In genomic region chr19:40553849-40554248, GRCm38 (mm10) we compare ENCODE assay signal across 18 mouse cellular contexts. TPM values are rescaled to one million over a fixed set of nuclear protein-coding genes. Genes with fewer than 3 reads are reported as not detected.
DNase-seq lines count a peak whose midpoint lies in the region; ATAC-seq and TF ChIP-seq lines count a peak whose summit lies in the region.
"Had no signal": no experiment of that assay in that cellular context is flagged by ENCODE, and none has a peak within 500 bp of the region (broad histone marks: within the 10 kb centered on the region; RNA-seq: fewer than 3 reads in every experiment).

No protein-coding gene starts in this region.

- 0 out of 2 replicates have a peak, but pooled peaks cover 6% of the 10 kb centered on the region for H3K4me1 ChIP-seq in intestine, embryonic 14.5 days (replicated peaks; ENCODE audit: control insufficient read depth, insufficient read depth, low read length)
- no peaks in the 10 kb centered on the region for H3K4me1 ChIP-seq in intestine, postnatal 0 days (replicated peaks; ENCODE audit: control insufficient read depth, insufficient read depth, low read length)
- peaks cover 12% of the 10 kb centered on the region; the same call in 1 of the 2 replicates for H3K4me1 ChIP-seq in intestine, embryonic 16.5 days (ENCODE audit: control insufficient read depth, insufficient read depth, low read length)
- H3K4me1 ChIP-seq in liver, embryonic 14.5 days (replicated peaks; ENCODE audit: control insufficient read depth in 2 of 2, insufficient read depth in 2 of 2, low read length in 1 of 2): peaks cover 12 to 22% of the 10 kb centered on the region in 2 experiments
- H3K4me1 ChIP-seq in stomach, embryonic 14.5 days (ENCODE audit: control insufficient read depth, insufficient read depth, low read length): 0 out of 2 replicates have a peak, but pooled peaks cover 13% of the 10 kb centered on the region

- peaks cover 75% of the 10 kb centered on the region for H3K36me3 ChIP-seq in intestine, embryonic 14.5 days (ENCODE audit: control insufficient read depth, insufficient read depth, low read length)
- peaks cover 87% of the 10 kb centered on the region for H3K36me3 ChIP-seq in intestine, postnatal 0 days (ENCODE audit: control insufficient read depth, insufficient read depth)
- H3K36me3 ChIP-seq in intestine, embryonic 16.5 days (ENCODE audit: control insufficient read depth, insufficient read depth, low read length): peaks cover 26% of the 10 kb centered on the region
- peaks cover 45% of the 10 kb centered on the region for H3K36me3 ChIP-seq in liver, embryonic 14.5 days (replicated peaks; ENCODE audit: control insufficient read depth, insufficient read depth, low read depth)
- peaks cover 31% of the 10 kb centered on the region for H3K36me3 ChIP-seq in stomach, embryonic 14.5 days (ENCODE audit: control insufficient read depth, insufficient read depth, low read length)

- no peak overlapping the region for H3K4me2 ChIP-seq in intestine, embryonic 14.5 days (ENCODE audit: low read length)
- no peak overlapping the region for H3K4me2 ChIP-seq in intestine, postnatal 0 days (replicated peaks; ENCODE audit: low read depth)
- no peak overlapping the region for H3K4me2 ChIP-seq in intestine, embryonic 16.5 days (ENCODE audit: low read depth, low read length)
- H3K4me2 ChIP-seq in liver, embryonic 14.5 days (ENCODE audit: low read depth): no peak overlapping the region
- no peak overlapping the region for H3K4me2 ChIP-seq in stomach, embryonic 14.5 days (replicated peaks; ENCODE audit: low read depth, low read length)

- intact Hi-C loops in gastrocnemius, adult 2 months (cut with DNase I): no loop called here

- no peaks in the 10 kb centered on the region for H3K9me3 ChIP-seq in intestine, embryonic 14.5 days (ENCODE audit: control insufficient read depth, low read length)
- no peaks in the 10 kb centered on the region for H3K9me3 ChIP-seq in intestine, postnatal 0 days (ENCODE audit: control insufficient read depth)
- H3K9me3 ChIP-seq in intestine, embryonic 16.5 days (ENCODE audit: control insufficient read depth, low read length): no peaks in the 10 kb centered on the region
- no peaks in the 10 kb centered on the region for H3K9me3 ChIP-seq in liver, embryonic 14.5 days (ENCODE audit: control insufficient read depth, low read length)
- no peaks in the 10 kb centered on the region for H3K9me3 ChIP-seq in stomach, embryonic 14.5 days (ENCODE audit: control insufficient read depth, low read depth, low read length)
- H3K9me3 ChIP-seq: embryonic facial prominence, embryonic 10.5 days; midbrain, embryonic 10.5 days had no signal

- peak overlapping the region; percentile 61 for H3K27ac ChIP-seq in intestine, embryonic 14.5 days (ENCODE audit: low read depth)
- no peak overlapping the region for H3K27ac ChIP-seq in intestine, postnatal 0 days (ENCODE audit: low read depth, low read length)
- peak overlapping the region; percentile 66 for H3K27ac ChIP-seq in intestine, embryonic 16.5 days (ENCODE audit: low read length)
- peak overlapping the region; percentile 67 for H3K27ac ChIP-seq in liver, embryonic 14.5 days
- H3K27ac ChIP-seq in stomach, embryonic 14.5 days (ENCODE audit: low read length): no peak overlapping the region; the same call in 1 of the 2 replicates
- H3K27ac ChIP-seq in gastrocnemius, adult 2 months: no peak overlapping the region
- H3K27ac ChIP-seq: embryonic facial prominence, embryonic 10.5 days; heart, embryonic 10.5 days; midbrain, embryonic 10.5 days had no signal

- peak; percentile 60 for DNase-seq in intestine, embryonic 14.5 days (ENCODE audit: low spot score)
- DNase-seq in liver, embryonic 14.5 days (ENCODE audit: low read depth in 3 of 3, low spot score in 3 of 3): no peak
- no peak for DNase-seq in urinary bladder, postnatal 14 days (ENCODE audit: low spot score)
- no peak for DNase-seq in gastrocnemius, adult 2 months
- DNase-seq: adrenal gland, adult 8-10 months; cerebellum, postnatal 10 days; forebrain, postnatal 0 days; gastrocnemius, postnatal 14 days; kidney, postnatal 10 days; layer of hippocampus, adult 9-11 months had no signal

- H3K4me3 ChIP-seq in intestine, embryonic 14.5 days (ENCODE audit: low read depth, low read length): no peak overlapping the region
- H3K4me3 ChIP-seq in intestine, postnatal 0 days (ENCODE audit: low read depth, low read length): no peak overlapping the region
- no peak overlapping the region for H3K4me3 ChIP-seq in intestine, embryonic 16.5 days (ENCODE audit: low read length)
- no peak overlapping the region for H3K4me3 ChIP-seq in liver, embryonic 14.5 days (ENCODE audit: insufficient read depth in 1 of 2, low read depth in 2 of 2, low read length in 2 of 2)
- H3K4me3 ChIP-seq in stomach, embryonic 14.5 days (ENCODE audit: low read depth, low read length): no peak overlapping the region
- H3K4me3 ChIP-seq in gastrocnemius, adult 2 months: no peak overlapping the region
- H3K4me3 ChIP-seq: embryonic facial prominence, embryonic 10.5 days; heart, embryonic 10.5 days; midbrain, embryonic 10.5 days had no signal

- TF ChIP-seq CTCF in intestine, postnatal 0 days (IDR thresholded peaks at IDR 0.05; ENCODE audit: low read depth): no peak
- TF ChIP-seq CTCF in liver, embryonic 14.5 days (IDR thresholded peaks at IDR 0.05; ENCODE audit: low read depth): no peak
- no peak for TF ChIP-seq CTCF in gastrocnemius, adult 2 months (IDR thresholded peaks at IDR 0.05)

- no peaks in the 10 kb centered on the region for H3K27me3 ChIP-seq in intestine, embryonic 14.5 days (replicated peaks; ENCODE audit: control insufficient read depth, insufficient read depth, low read length)
- no peaks in the 10 kb centered on the region for H3K27me3 ChIP-seq in intestine, postnatal 0 days (replicated peaks; ENCODE audit: control insufficient read depth, insufficient read depth, low read length)
- H3K27me3 ChIP-seq in intestine, embryonic 16.5 days (replicated peaks; ENCODE audit: control insufficient read depth, insufficient read depth, low read length): no peaks in the 10 kb centered on the region
- no peaks in the 10 kb centered on the region for H3K27me3 ChIP-seq in liver, embryonic 14.5 days (ENCODE audit: control insufficient read depth, insufficient read depth, low read length)
- no peaks in the 10 kb centered on the region for H3K27me3 ChIP-seq in stomach, embryonic 14.5 days (ENCODE audit: control insufficient read depth, insufficient read depth, low read length)

- WGBS in intestine, embryonic 14.5 days: 42% methylated on average over 6 of the region's 6 CpGs
- WGBS in intestine, postnatal 0 days: 76% methylated on average over 6 of the region's 6 CpGs
- 66% methylated on average over 6 of the region's 6 CpGs for WGBS in intestine, embryonic 16.5 days
- 89% methylated on average over 6 of the region's 6 CpGs for WGBS in liver, embryonic 14.5 days (ENCODE audit: insufficient replicate concordance)
- WGBS in stomach, embryonic 14.5 days: 64% methylated on average over 6 of the region's 6 CpGs

- no peak for TF ChIP-seq EP300 in liver, embryonic 14.5 days (IDR thresholded peaks at IDR 0.05; ENCODE audit: low read depth)

- H3K9ac ChIP-seq in intestine, embryonic 14.5 days (ENCODE audit: low read length): no peak overlapping the region
- no peak overlapping the region for H3K9ac ChIP-seq in intestine, postnatal 0 days (ENCODE audit: low read depth, low read length)
- no peak overlapping the region for H3K9ac ChIP-seq in intestine, embryonic 16.5 days (ENCODE audit: low read depth, low read length)
- no peak overlapping the region for H3K9ac ChIP-seq in liver, embryonic 14.5 days (replicated peaks)
- no peak overlapping the region for H3K9ac ChIP-seq in stomach, embryonic 14.5 days (replicated peaks; ENCODE audit: low read depth, low read length)
- H3K9ac ChIP-seq: forebrain, postnatal 0 days had no signal

- ATAC-seq in intestine, embryonic 14.5 days (replicated peaks; ENCODE audit: low FRiP score, low TSS enrichment, low read depth): no peak; the same call in 1 of the 2 replicates
- no peak for ATAC-seq in intestine, postnatal 0 days
- peak; percentile 70 for ATAC-seq in intestine, embryonic 16.5 days
- no peak for ATAC-seq in liver, embryonic 14.5 days (ENCODE audit: insufficient read depth)
- ATAC-seq in stomach, embryonic 14.5 days (ENCODE audit: insufficient number of reproducible peaks, insufficient read depth, low FRiP score, low read depth): peak; percentile 11; the same call in 1 of the 2 replicates
- ATAC-seq: forebrain, postnatal 0 days; inflammation-experienced regulatory T-cells, adult 6 months had no signal

RNA-seq across cellular contexts. Expression of gene Aldh18a1, which starts 34.4 kb away (rescaled TPM):
- polyA plus RNA-seq in intestine, embryonic 14.5 days (2014; fragmentation: Nextera tagmentation; extraction: Ambion mirVana): 119 and 127 TPM in 2 replicates
- 204 and 226 TPM in 2 replicates for polyA plus RNA-seq in intestine, postnatal 0 days (2015; fragmentation: Nextera tagmentation; extraction: Ambion mirVana)
- 299 and 355 TPM in 2 replicates for polyA plus RNA-seq in intestine, embryonic 16.5 days (2015; fragmentation: Nextera tagmentation; extraction: Ambion mirVana)
- polyA plus RNA-seq in liver, embryonic 14.5 days (2012; rRNA removed): 20.5 and 26.7 TPM in 2 replicates
- polyA plus RNA-seq in liver, embryonic 14.5 days (2014; fragmentation: Nextera tagmentation; extraction: Ambion mirVana): 25.6 and 30.8 TPM in 2 replicates
- 60.8 and 70.3 TPM in 2 replicates for polyA plus RNA-seq in stomach, embryonic 14.5 days (2014; fragmentation: Nextera tagmentation; extraction: Ambion mirVana)
- total RNA-seq in gastrocnemius, adult 2 months (2021): 1 to 10 TPM; 3.5 to 5.0 TPM

RNA-seq across cellular contexts. Expression of gene Sorbs1, which starts 40.3 kb away (rescaled TPM):
- 88.3 and 88.9 TPM in 2 replicates for polyA plus RNA-seq in intestine, embryonic 14.5 days (2014; fragmentation: Nextera tagmentation; extraction: Ambion mirVana)
- 73.8 and 86.2 TPM in 2 replicates for polyA plus RNA-seq in intestine, postnatal 0 days (2015; fragmentation: Nextera tagmentation; extraction: Ambion mirVana)
- polyA plus RNA-seq in intestine, embryonic 16.5 days (2015; fragmentation: Nextera tagmentation; extraction: Ambion mirVana): 80.0 and 84.3 TPM in 2 replicates
- 6.6 and 11.3 TPM in 2 replicates for polyA plus RNA-seq in liver, embryonic 14.5 days (2012; rRNA removed)
- polyA plus RNA-seq in liver, embryonic 14.5 days (2014; fragmentation: Nextera tagmentation; extraction: Ambion mirVana): 31.0 and 32.5 TPM in 2 replicates
- polyA plus RNA-seq in stomach, embryonic 14.5 days (2014; fragmentation: Nextera tagmentation; extraction: Ambion mirVana): 84.0 and 89.5 TPM in 2 replicates
- total RNA-seq in gastrocnemius, adult 2 months (2021): 100 to 1,000 TPM; 158 to 227 TPM

RNA-seq across cellular contexts. Expression of gene Tctn3, which starts 58.2 kb away (rescaled TPM):
- polyA plus RNA-seq in intestine, embryonic 14.5 days (2014; fragmentation: Nextera tagmentation; extraction: Ambion mirVana): 11.8 and 12.7 TPM in 2 replicates
- 10.4 and 11.2 TPM in 2 replicates for polyA plus RNA-seq in intestine, postnatal 0 days (2015; fragmentation: Nextera tagmentation; extraction: Ambion mirVana)
- polyA plus RNA-seq in intestine, embryonic 16.5 days (2015; fragmentation: Nextera tagmentation; extraction: Ambion mirVana): 10.6 and 11.7 TPM in 2 replicates
- polyA plus RNA-seq in liver, embryonic 14.5 days (2012; rRNA removed): 1.4 and 1.5 TPM in 2 replicates
- 1.5 and 2.1 TPM in 2 replicates for polyA plus RNA-seq in liver, embryonic 14.5 days (2014; fragmentation: Nextera tagmentation; extraction: Ambion mirVana)
- 10.4 and 11.4 TPM in 2 replicates for polyA plus RNA-seq in stomach, embryonic 14.5 days (2014; fragmentation: Nextera tagmentation; extraction: Ambion mirVana)
- 1 to 10 TPM; 2.6 to 2.8 TPM for total RNA-seq in gastrocnemius, adult 2 months (2021)

RNA-seq across cellular contexts. Expression of gene Entpd1, which starts 58.3 kb away (rescaled TPM):
- polyA plus RNA-seq in intestine, embryonic 14.5 days (2014; fragmentation: Nextera tagmentation; extraction: Ambion mirVana): 10.6 and 11.7 TPM in 2 replicates
- polyA plus RNA-seq in intestine, postnatal 0 days (2015; fragmentation: Nextera tagmentation; extraction: Ambion mirVana): 6.8 and 8.0 TPM in 2 replicates
- 7.5 and 7.6 TPM in 2 replicates for polyA plus RNA-seq in intestine, embryonic 16.5 days (2015; fragmentation: Nextera tagmentation; extraction: Ambion mirVana)
- 1.5 and 1.6 TPM in 2 replicates for polyA plus RNA-seq in liver, embryonic 14.5 days (2012; rRNA removed)
- 2.5 and 2.8 TPM in 2 replicates for polyA plus RNA-seq in liver, embryonic 14.5 days (2014; fragmentation: Nextera tagmentation; extraction: Ambion mirVana)
- 11.3 and 12.2 TPM in 2 replicates for polyA plus RNA-seq in stomach, embryonic 14.5 days (2014; fragmentation: Nextera tagmentation; extraction: Ambion mirVana)
- 10 to 100 TPM; 10.0 to 12.9 TPM for total RNA-seq in gastrocnemius, adult 2 months (2021)
- polyA plus RNA-seq: G1E had no signal

Comparison
In these comparisons a context has a peak if more than half of its experiments do, and no peak if none do; other contexts are left out.
1. ATAC-seq: peak in intestine, embryonic 16.5 days (single experiment) and stomach, embryonic 14.5 days (single experiment); none in intestine, embryonic 14.5 days (single experiment), intestine, postnatal 0 days (single experiment) and liver, embryonic 14.5 days (single experiment).
2. H3K27ac ChIP-seq: peak in intestine, embryonic 14.5 days (single experiment), intestine, embryonic 16.5 days (single experiment) and liver, embryonic 14.5 days (single experiment); none in intestine, postnatal 0 days (single experiment), stomach, embryonic 14.5 days (single experiment) and gastrocnemius, adult 2 months (single experiment).